ENCODE assay signal across 19 mouse cellular contexts in the genomic region with DNA sequence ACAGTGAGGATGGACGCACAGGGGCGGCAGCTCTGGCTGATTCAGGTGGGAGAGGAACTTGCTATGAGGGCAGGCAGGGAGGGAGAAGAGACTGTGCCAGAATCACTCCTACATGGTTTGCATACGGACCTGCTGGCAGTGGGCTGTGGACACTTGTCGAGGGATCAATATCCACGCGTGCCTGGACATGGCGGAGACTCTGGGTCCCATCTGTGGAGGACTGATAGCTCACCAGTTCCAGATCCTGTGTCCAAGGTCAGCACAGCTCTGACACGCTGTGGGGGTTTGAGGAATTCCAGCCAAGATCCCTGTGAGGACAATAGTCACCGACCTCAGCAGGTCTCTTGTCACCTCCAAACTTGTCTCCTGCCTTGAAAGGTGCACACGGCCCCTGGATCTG. TPM values are rescaled to one million over a fixed set of nuclear protein-coding genes. Genes with fewer than 3 reads are reported as not detected.
DNase-seq lines count a peak whose midpoint lies in the region; TF ChIP-seq lines count a peak whose summit lies in the region.
"Had no signal": no experiment of that assay in that cellular context is flagged by ENCODE, and none has a peak within 500 bp of the region (broad histone marks: within the 10 kb centered on the region; RNA-seq: fewer than 3 reads in every experiment).

No protein-coding gene starts in this region.

- H3K4me3 ChIP-seq in heart, embryonic 10.5 days, result no peak overlapping the region
- no peak overlapping the region for H3K4me3 ChIP-seq in spleen, adult 2 months (ENCODE audit: extremely low read depth, insufficient read depth, insufficient read length)
- no peak overlapping the region for H3K4me3 ChIP-seq in bone marrow, adult 2 months (replicated peaks; ENCODE audit: control insufficient read depth, low read depth, low read length)

- DNase-seq in heart, embryonic 10.5 days (ENCODE audit: low spot score), result peak; percentile 66
- DNase-seq in heart, postnatal 4 days, result no peak
- no peak for DNase-seq in spleen, adult 2 months (ENCODE audit: low read depth in 1 of 2, low spot score in 2 of 2)
- no peak for DNase-seq in spleen, adult 12 weeks (ENCODE audit: low spot score)
- DNase-seq in cerebellum, adult 9-10 months, result no peak
- DNase-seq: adrenal gland, adult 2 months; adrenal gland, adult 8-10 months; adrenal gland, postnatal 10 days; adrenal gland, postnatal 14 days; adrenal gland, postnatal 25 days; adrenal gland, postnatal 36 days; cerebellum, adult 11 months; cerebellum, adult 11-12 months; cerebellum, adult 18-20 months; cerebellum, adult 2 months had no signal

- no peak overlapping the region for H3K27ac ChIP-seq in heart, embryonic 10.5 days
- H3K27ac ChIP-seq in spleen, adult 2 months (ENCODE audit: insufficient read depth, low read length), result peak overlapping the region; percentile 92
- peak overlapping the region; percentile 30; the same call in 1 of the 2 replicates for H3K27ac ChIP-seq in bone marrow, adult 2 months (ENCODE audit: control insufficient read depth, insufficient read depth, low read depth, low read length, poor library complexity)

- H3K27me3 ChIP-seq in heart, embryonic 10.5 days (ENCODE audit: insufficient read depth, poor library complexity, severe bottlenecking), result peaks cover 16% of the 10 kb centered on the region
- H3K27me3 ChIP-seq in spleen, adult 2 months (ENCODE audit: control insufficient read depth, insufficient read depth, low read length), result no peaks in the 10 kb centered on the region

- no peak for TF ChIP-seq CTCF in spleen, adult 2 months (IDR thresholded peaks at IDR 0.05; ENCODE audit: extremely low read depth, insufficient read depth, insufficient read length, insufficient replicate concordance)
- TF ChIP-seq CTCF in bone marrow, adult 2 months (IDR thresholded peaks at IDR 0.05; ENCODE audit: control insufficient read depth, insufficient read depth, low read length), result peak; percentile 5; the same call in 1 of the 2 replicates

- H3K36me3 ChIP-seq in heart, embryonic 10.5 days, result no peaks in the 10 kb centered on the region
- H3K36me3 ChIP-seq in spleen, adult 2 months (ENCODE audit: control insufficient read depth, insufficient read depth, low read length), result no peaks in the 10 kb centered on the region
- H3K36me3 ChIP-seq: G1E had no signal

- H3K4me1 ChIP-seq in heart, embryonic 10.5 days, result 0 out of 2 replicates have a peak, but pooled peaks cover 3% of the 10 kb centered on the region
- H3K4me1 ChIP-seq in spleen, adult 2 months (ENCODE audit: control insufficient read depth, insufficient read depth, insufficient read length), result peaks cover 37% of the 10 kb centered on the region; the same call in 1 of the 2 replicates
- peaks cover 17% of the 10 kb centered on the region for H3K4me1 ChIP-seq in bone marrow, adult 2 months (ENCODE audit: control insufficient read depth, insufficient read depth, low read length)

- no peaks in the 10 kb centered on the region for H3K9me3 ChIP-seq in heart, embryonic 10.5 days
- H3K9me3 ChIP-seq: G1E had no signal

- 73% methylated on average over 10 of the region's 10 CpGs for WGBS in heart, embryonic 10.5 days
- WGBS in spleen, adult 2 months, result 82% methylated on average over 10 of the region's 10 CpGs
- WGBS in bone marrow, adult 2 months, result 86% methylated on average over 10 of the region's 10 CpGs

- no peak for TF ChIP-seq POLR2A in spleen, adult 2 months (IDR thresholded peaks at IDR 0.05; ENCODE audit: low read depth, low read length)
- TF ChIP-seq POLR2A in bone marrow, adult 2 months (IDR thresholded peaks at IDR 0.05; ENCODE audit: borderline replicate concordance, control insufficient read depth, low read depth, low read length), result no peak

RNA-seq across cellular contexts. Expression of gene Tnfrsf13b, which starts 16.4 kb away (rescaled TPM):
- 1.1 and 1.2 TPM in 2 replicates for polyA plus RNA-seq in heart, embryonic 10.5 days (2016; fragmentation: Nextera tagmentation; extraction: Ambion mirVana)
- total RNA-seq in heart, postnatal 4 days (2021), result 1 to 10 TPM in 1 of 2 experiments, under 1 TPM in 1; 0.90 to 1.0 TPM
- polyA plus RNA-seq in spleen, adult 2 months (2012; rRNA removed), result 221 and 304 TPM in 2 replicates
- polyA plus RNA-seq in bone marrow, adult 2 months (2011; ENCODE audit: insufficient read depth, insufficient read length, low replicate concordance, missing spikeins), result 11.5 and 21.8 TPM in 2 replicates
- polyA plus RNA-seq: C2C12, Patski had no signal
